Mouse (Mus musculus) bone marrow macrophage, adult 2 months (primary cell): ENCODE data around the gene Farp1.

Experiments used
- CTCF ChIP-seq: IDR thresholded peaks from 2 replicates; pipeline ENCODE4 v1.5.1; 2012; ENCODE audit warnings: low read depth, mild to moderate bottlenecking, low read length, moderate library complexity
- POLR2A ChIP-seq: IDR thresholded peaks from 2 replicates; pipeline ENCODE4 v1.6.1; 2012; ENCODE audit warnings: mild to moderate bottlenecking, low read depth, low read length, borderline replicate concordance

GRCm38 (mm10) chr14:121207441-121208158, 172.6 kb downstream of the Farp1 start:
- TF ChIP-seq CTCF (no peak), POLR2A (no peak)
